Comparison of ENCODE assay signal across 26 mouse cellular contexts in the genomic region with DNA sequence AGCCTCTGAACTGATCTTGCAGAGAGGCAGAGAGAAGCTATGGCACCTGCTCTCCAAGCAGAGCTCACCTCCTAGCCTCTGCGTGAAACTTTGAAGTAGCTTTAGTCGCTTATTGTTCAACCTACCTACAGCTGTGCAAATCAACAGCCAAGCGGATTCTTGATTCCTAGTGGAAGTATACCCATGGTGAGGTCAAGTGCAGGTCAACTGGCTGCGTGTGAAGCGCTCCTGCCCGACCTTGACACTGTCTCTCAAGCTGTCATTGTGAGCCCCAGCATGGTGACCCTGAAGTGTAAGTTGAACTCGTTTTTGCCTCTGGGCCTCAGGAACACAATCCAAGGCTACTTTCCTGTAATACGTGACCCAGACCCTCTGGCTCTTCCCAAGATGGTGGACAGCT.
DNase-seq lines count a peak whose midpoint lies in the region; ATAC-seq and TF ChIP-seq lines count a peak whose summit lies in the region.
"Had no signal": no experiment of that assay in that cellular context is flagged by ENCODE, and none has a peak within 500 bp of the region (broad histone marks: within the 10 kb centered on the region; RNA-seq: fewer than 3 reads in every experiment).

No protein-coding gene starts in this region.

- no peak overlapping the region for H3K27ac ChIP-seq in hindbrain, embryonic 10.5 days
- H3K27ac ChIP-seq in hindbrain, postnatal 0 days = no peak overlapping the region
- H3K27ac ChIP-seq in embryonic fibroblast, embryonic 13.5 days (ENCODE audit: insufficient read depth, low read length) = peak overlapping the region; percentile 27; the same call in 1 of the 2 replicates
- H3K27ac ChIP-seq in forebrain, embryonic 11.5 days (ENCODE audit: low read depth, low read length) = no peak overlapping the region
- H3K27ac ChIP-seq: embryonic facial prominence, embryonic 12.5 days; forebrain, embryonic 10.5 days; forebrain, embryonic 13.5 days had no signal

- no peak overlapping the region for H3K9ac ChIP-seq in hindbrain, postnatal 0 days (replicated peaks; ENCODE audit: low read length)
- H3K9ac ChIP-seq in forebrain, embryonic 11.5 days (ENCODE audit: low read length) = no peak overlapping the region
- H3K9ac ChIP-seq: embryonic facial prominence, embryonic 12.5 days; forebrain, embryonic 13.5 days had no signal

- no peak overlapping the region for H3K4me3 ChIP-seq in hindbrain, embryonic 10.5 days
- no peak overlapping the region for H3K4me3 ChIP-seq in hindbrain, postnatal 0 days (ENCODE audit: low read length)
- H3K4me3 ChIP-seq in embryonic fibroblast, embryonic 13.5 days (ENCODE audit: insufficient read depth, low read length) = no peak overlapping the region
- H3K4me3 ChIP-seq in forebrain, embryonic 11.5 days (ENCODE audit: low read depth, low read length) = no peak overlapping the region
- H3K4me3 ChIP-seq: embryonic facial prominence, embryonic 12.5 days; erythroblast, embryonic 14.5 days; forebrain, embryonic 10.5 days; forebrain, embryonic 13.5 days had no signal

- TF ChIP-seq POLR2A in embryonic fibroblast, embryonic 13.5 days (IDR thresholded peaks at IDR 0.05; ENCODE audit: low read depth, low read length) = no peak

- no peak for TF ChIP-seq CTCF in hindbrain, postnatal 0 days (IDR thresholded peaks at IDR 0.05; ENCODE audit: low read depth)
- no peak for TF ChIP-seq CTCF in embryonic fibroblast, embryonic 13.5 days (IDR thresholded peaks at IDR 0.05; ENCODE audit: borderline replicate concordance, insufficient read depth, low read length)

- no peak overlapping the region for H3K4me2 ChIP-seq in hindbrain, postnatal 0 days (ENCODE audit: low read depth, low read length)
- no peak overlapping the region for H3K4me2 ChIP-seq in forebrain, embryonic 11.5 days (ENCODE audit: low read depth, low read length, severe bottlenecking)
- H3K4me2 ChIP-seq: embryonic facial prominence, embryonic 12.5 days; forebrain, embryonic 13.5 days had no signal

- 63% methylated on average over 8 of the region's 8 CpGs for WGBS in hindbrain, embryonic 10.5 days
- WGBS in hindbrain, postnatal 0 days = 56% methylated on average over 8 of the region's 8 CpGs
- WGBS in forebrain, embryonic 11.5 days = 66% methylated on average over 8 of the region's 8 CpGs

- no peaks in the 10 kb centered on the region for H3K9me3 ChIP-seq in hindbrain, embryonic 10.5 days
- no peaks in the 10 kb centered on the region for H3K9me3 ChIP-seq in hindbrain, postnatal 0 days (ENCODE audit: low read length)
- H3K9me3 ChIP-seq in forebrain, embryonic 11.5 days (ENCODE audit: control insufficient read depth, low read length) = no peaks in the 10 kb centered on the region
- H3K9me3 ChIP-seq: embryonic facial prominence, embryonic 12.5 days; forebrain, embryonic 10.5 days; forebrain, embryonic 13.5 days had no signal

- H3K36me3 ChIP-seq in hindbrain, embryonic 10.5 days = no peaks in the 10 kb centered on the region
- H3K36me3 ChIP-seq in hindbrain, postnatal 0 days (ENCODE audit: insufficient read depth, low read length) = no peaks in the 10 kb centered on the region
- H3K36me3 ChIP-seq in forebrain, embryonic 11.5 days (ENCODE audit: control insufficient read depth, insufficient read depth, low read length) = no peaks in the 10 kb centered on the region
- H3K36me3 ChIP-seq: embryonic facial prominence, embryonic 12.5 days; forebrain, embryonic 10.5 days had no signal

- peaks cover 4% of the 10 kb centered on the region; the same call in 1 of the 2 replicates for H3K4me1 ChIP-seq in hindbrain, embryonic 10.5 days (replicated peaks)
- H3K4me1 ChIP-seq in hindbrain, postnatal 0 days (ENCODE audit: insufficient read depth, low read length) = no peaks in the 10 kb centered on the region
- H3K4me1 ChIP-seq in embryonic fibroblast, embryonic 13.5 days (ENCODE audit: control insufficient read depth, insufficient read depth, low read length) = peaks cover 6% of the 10 kb centered on the region
- no peaks in the 10 kb centered on the region for H3K4me1 ChIP-seq in forebrain, embryonic 11.5 days (replicated peaks; ENCODE audit: control insufficient read depth, insufficient read depth, low read length)
- H3K4me1 ChIP-seq: embryonic facial prominence, embryonic 12.5 days; forebrain, embryonic 13.5 days had no signal

- peak; percentile 28 for DNase-seq in embryo, embryonic 10 days (ENCODE audit: low spot score)
- no peak for DNase-seq in embryo, embryonic 10.5 days (ENCODE audit: low spot score)
- peak; percentile 8 for DNase-seq in hindbrain, embryonic 10.5 days (ENCODE audit: low spot score)
- DNase-seq in hindbrain, postnatal 0 days (ENCODE audit: low spot score) = no peak
- peak; percentile 45 for DNase-seq in ZHBTc4 (ENCODE audit: low read depth, low spot score)
- no peak for DNase-seq in forebrain, embryonic 11.5 days (ENCODE audit: low spot score)
- DNase-seq in right cerebral cortex, postnatal 36 days (ENCODE audit: low spot score in 2 of 2) = no peak
- DNase-seq: adrenal gland, adult 2 months; adrenal gland, postnatal 10 days; adrenal gland, postnatal 25 days; B cell, adult 2 months; cerebellum, adult 11 months; cerebellum, adult 18-20 months; cerebellum, adult 8-10 months; cerebellum, adult 9-11 months; cerebellum, postnatal 14 days; cerebellum, postnatal 36 days; embryo, embryonic 11 days had no signal

- ATAC-seq in hindbrain, postnatal 0 days = no peak
- ATAC-seq in forebrain, embryonic 11.5 days (replicated peaks; ENCODE audit: low FRiP score) = no peak
- ATAC-seq: CD4-positive, CD25-positive, alpha-beta regulatory T cell, adult 4 months; forebrain, embryonic 13.5 days; forebrain, embryonic 16.5 days had no signal

- no peaks in the 10 kb centered on the region for H3K27me3 ChIP-seq in hindbrain, embryonic 10.5 days (ENCODE audit: insufficient read depth, poor library complexity, severe bottlenecking)
- no peaks in the 10 kb centered on the region for H3K27me3 ChIP-seq in hindbrain, postnatal 0 days (ENCODE audit: insufficient read depth, low read length)
- H3K27me3 ChIP-seq in forebrain, embryonic 11.5 days (ENCODE audit: control insufficient read depth, insufficient read depth, low read length) = no peaks in the 10 kb centered on the region
- H3K27me3 ChIP-seq: CH12.LX; embryonic facial prominence, embryonic 12.5 days; forebrain, embryonic 13.5 days had no signal

Comparison
In these comparisons a context has a peak if more than half of its experiments do, and no peak if none do; other contexts are left out.
1. DNase-seq: peak in embryo, embryonic 10 days (single experiment), hindbrain, embryonic 10.5 days (single experiment) and ZHBTc4 (single experiment); none in embryo, embryonic 10.5 days (single experiment), hindbrain, postnatal 0 days (single experiment), forebrain, embryonic 11.5 days (single experiment) and right cerebral cortex, postnatal 36 days (0 of 2).